Mouse (Mus musculus): ENCODE measurements around the gene Rnaseh2a. TPM values are rescaled to one million over a fixed set of nuclear protein-coding genes. Genes with fewer than 3 reads are reported as not detected.

Rnaseh2a gene
- total and polyA plus RNA-seq, 3 experiments = 105 to 109 TPM; not detected in 1

- Histone ChIP-seq H3K79me2 (ENCODE audit: control insufficient read depth, insufficient read depth, low read length, poor library complexity) (no peaks in the 10 kb centered on the region), H3K36me3 (ENCODE audit: control insufficient read depth in 1 of 2, insufficient read depth in 2 of 2, low read length in 2 of 2) (peaks cover 0 to 13% of the 10 kb centered on the region in 2 experiments; a peak in 2 of 4 replicates), H3K27ac (ENCODE audit: control insufficient read depth, low read depth, low read length) (no peak within 1 kb of the TSS), H3K4me3 (ENCODE audit: control insufficient read depth in 1 of 2, insufficient read depth in 1 of 2, low read depth in 2 of 2, low read length in 2 of 2) (peak within 1 kb of the TSS; percentile 47 to 56), H3K27me3 (ENCODE audit: control insufficient read depth in 1 of 2, insufficient read depth in 2 of 2, low read length in 2 of 2) (no peaks in the 10 kb centered on the region), H3K4me1 (ENCODE audit: control insufficient read depth in 1 of 2, insufficient read depth in 2 of 2, low read length in 2 of 2) (peaks cover 0 to 26% of the 10 kb centered on the region in 2 experiments; a peak in 3 of 4 replicates), H3K9ac (ENCODE audit: control insufficient read depth, low read depth, low read length, poor library complexity, severe bottlenecking) (peak within 1 kb of the TSS; percentile 69), H3K9me3 (replicated peaks; ENCODE audit: insufficient read depth, low read length) (no peaks in the 10 kb centered on the region)
- TF ChIP-seq POLR2AphosphoS2 (IDR thresholded peaks at IDR 0.05; ENCODE audit: low read length) (no peak), MAX (IDR thresholded peaks at IDR 0.05; ENCODE audit: low read length) (no peak), E2F4 (IDR thresholded peaks at IDR 0.05; ENCODE audit: borderline replicate concordance, low read depth, low read length) (no peak), SIN3A (IDR thresholded peaks at IDR 0.05; ENCODE audit: low read length) (no peak), MYB (IDR thresholded peaks at IDR 0.05; ENCODE audit: low read depth, low read length) (no peak), USF2 (IDR thresholded peaks at IDR 0.05; ENCODE audit: borderline replicate concordance in 1 of 2, insufficient read depth in 1 of 2, low read depth in 1 of 2, low read length in 2 of 2) (no peak), CHD2 (IDR thresholded peaks at IDR 0.05; ENCODE audit: low read length) (no peak), TCF12 (IDR thresholded peaks at IDR 0.05; ENCODE audit: low read depth, low read length) (no peak), NELFE (IDR thresholded peaks at IDR 0.05; ENCODE audit: low read depth, low read length) (no peak), MEF2A (IDR thresholded peaks at IDR 0.05; ENCODE audit: extremely low read depth, insufficient replicate concordance, low read depth, low read length, poor library complexity, severe bottlenecking) (no peak), CTCF (IDR thresholded peaks at IDR 0.05 in 2 of 3, conservative IDR thresholded peaks at IDR 0.05 in 1 of 3; ENCODE audit: control insufficient read depth in 1 of 3, insufficient read depth in 1 of 3, low read depth in 2 of 3, low read length in 3 of 3, poor library complexity in 1 of 3, severe bottlenecking in 1 of 3) (peak; percentile 47 to 88 (median 64); a peak in 5 of 6 replicates), RCOR1 (IDR thresholded peaks at IDR 0.05; ENCODE audit: low read depth, low read length) (no peak), SMC3 (IDR thresholded peaks at IDR 0.05; ENCODE audit: low read depth, low read length) (no peak; the same call in none of the 2 replicates), UBTF (IDR thresholded peaks at IDR 0.05; ENCODE audit: borderline replicate concordance, insufficient read depth, low read depth, low read length) (0 out of 2 replicates have a peak, but pooled peaks have one; percentile 54), MAZ (IDR thresholded peaks at IDR 0.05; ENCODE audit: low read depth, low read length) (peak; percentile 42; the same call in 1 of the 2 replicates), BHLHE40 (IDR thresholded peaks at IDR 0.05; ENCODE audit: borderline replicate concordance, low read depth, low read length) (0 out of 2 replicates have a peak, but pooled peaks have one; percentile 29), EP300 (IDR thresholded peaks at IDR 0.05; ENCODE audit: low read depth in 1 of 2, low read length in 2 of 2) (no peak), HCFC1 (IDR thresholded peaks at IDR 0.05; ENCODE audit: low read depth, low read length) (peak; percentile 31; the same call in 1 of the 2 replicates), MAFK (IDR thresholded peaks at IDR 0.05; ENCODE audit: borderline replicate concordance, low read depth, low read length) (no peak)
- peak; percentile 67 for DNase-seq (ENCODE audit: low read depth, low spot score)
Measured at GRCm38 (mm10) chr8:84936962-84937546, 32.5 kb downstream of the Rnaseh2a start, which contains the start of gene Mast1. TSS of gene Mast1 (minus strand) at chr8:84937359.

Data from MEL (cell line).